Mouse (Mus musculus) MEL (cell line): ENCODE results near the gene Nutf2. TPM values are rescaled to one million over a fixed set of nuclear protein-coding genes. Genes with fewer than 3 reads are reported as not detected.

Experiments used
- DNase-seq: peaks from one replicate; pipeline ENCODE4 v3.0.0; 2011; ENCODE audit warnings: low read depth, low spot score
- H3K27ac ChIP-seq: 2 replicates; pipeline ENCODE4 v1.5.1; 2012; ENCODE audit warnings: low read depth, mild to moderate bottlenecking, control low read depth, low read length, moderate library complexity; ENCODE audit not compliant: control insufficient read depth
- H3K27me3 ChIP-seq, 2 experiments: fragments of 150-350 bp in 1 of 2; sonication (generic) in 1 of 2; 2 replicates each; pipeline ENCODE4 v1.6.1; 2012; ENCODE audit warnings: low read length in 2 of 2, mild to moderate bottlenecking in 2 of 2, improper control_type of control experiment in 1 of 2, moderate library complexity in 1 of 2; ENCODE audit not compliant: insufficient read depth in 2 of 2, control insufficient read depth in 1 of 2
- H3K36me3 ChIP-seq, 2 experiments: 2 replicates each; pipeline ENCODE4 v1.6.1; 2012 to 2014; ENCODE audit warnings: low read length in 2 of 2, improper control_type of control experiment in 1 of 2, inconsistent platforms in 1 of 2, mild to moderate bottlenecking in 1 of 2; ENCODE audit not compliant: insufficient read depth in 2 of 2, control insufficient read depth in 1 of 2
- H3K4me1 ChIP-seq, 2 experiments: fragments of 150-350 bp in 1 of 2; sonication (generic) in 1 of 2; 2 replicates each; pipeline ENCODE4 v1.6.1; 2012; ENCODE audit warnings: low read length in 2 of 2, improper control_type of control experiment in 1 of 2, mild to moderate bottlenecking in 1 of 2; ENCODE audit not compliant: insufficient read depth in 2 of 2, control insufficient read depth in 1 of 2
- H3K4me3 ChIP-seq, 2 experiments: fragments of 150-350 bp in 1 of 2; sonication (generic) in 1 of 2; 2 replicates each; pipeline ENCODE4 v1.5.1; 2012; ENCODE audit warnings: low read depth in 2 of 2, low read length in 2 of 2, mild to moderate bottlenecking in 2 of 2, moderate library complexity in 2 of 2, control low read depth in 1 of 2, improper control_type of control experiment in 1 of 2; ENCODE audit not compliant: control insufficient read depth in 1 of 2, insufficient read depth in 1 of 2
- H3K79me2 ChIP-seq: 2 replicates; pipeline ENCODE4 v1.6.1; 2012; ENCODE audit warnings: mild to moderate bottlenecking, low read length, moderate library complexity; ENCODE audit not compliant: control insufficient read depth, poor library complexity, insufficient read depth
- H3K9ac ChIP-seq: 2 replicates; pipeline ENCODE4 v1.6.1; 2012; ENCODE audit warnings: low read depth, mild to moderate bottlenecking, control low read depth, low read length, moderate library complexity; ENCODE audit not compliant: control insufficient read depth, poor library complexity, severe bottlenecking
- H3K9me3 ChIP-seq: fragments of 150-350 bp; sonication (generic); replicated peaks from 2 replicates; pipeline ENCODE4 v1.6.1; 2012; ENCODE audit warnings: mild to moderate bottlenecking, low read length, improper control_type of control experiment, moderate library complexity; ENCODE audit not compliant: insufficient read depth
- BHLHE40 ChIP-seq: IDR thresholded peaks from 2 replicates; pipeline ENCODE4 v1.6.1; 2012; ENCODE audit warnings: low read depth, mild to moderate bottlenecking, inconsistent platforms, low read length, improper control_type of control experiment, borderline replicate concordance
- CHD2 ChIP-seq: IDR thresholded peaks from 2 replicates; pipeline ENCODE4 v1.6.1; 2011; ENCODE audit warnings: low read length, improper control_type of control experiment
- ETS1 ChIP-seq: IDR thresholded peaks from 2 replicates; pipeline ENCODE4 v1.6.1; 2012; ENCODE audit warnings: low read depth, mild to moderate bottlenecking, inconsistent platforms, low read length, improper control_type of control experiment, moderate library complexity
- HCFC1 ChIP-seq: IDR thresholded peaks from 2 replicates; pipeline ENCODE4 v1.6.1; 2012; ENCODE audit warnings: low read depth, mild to moderate bottlenecking, inconsistent platforms, low read length, improper control_type of control experiment, moderate library complexity
- JUND ChIP-seq: IDR thresholded peaks from 2 replicates; pipeline ENCODE4 v1.6.1; 2011; ENCODE audit warnings: low read depth, mild to moderate bottlenecking, improper control_type of control experiment, low read length
- KAT2A ChIP-seq: conservative IDR thresholded peaks from 2 replicates; pipeline ENCODE4 v1.6.1; 2012; ENCODE audit warnings: low read depth, low read length, improper control_type of control experiment, inconsistent platforms
- MAFK ChIP-seq: IDR thresholded peaks from 2 replicates; pipeline ENCODE4 v1.6.1; 2011; ENCODE audit warnings: low read depth, mild to moderate bottlenecking, low read length, improper control_type of control experiment, borderline replicate concordance
- MAZ ChIP-seq: IDR thresholded peaks from 2 replicates; pipeline ENCODE4 v1.6.1; 2012; ENCODE audit warnings: low read depth, mild to moderate bottlenecking, inconsistent platforms, low read length, improper control_type of control experiment
- MXI1 ChIP-seq: IDR thresholded peaks from 2 replicates; pipeline ENCODE4 v1.6.1; 2011; ENCODE audit warnings: mild to moderate bottlenecking, low read depth, low read length, improper control_type of control experiment
- MYB ChIP-seq: IDR thresholded peaks from 2 replicates; pipeline ENCODE4 v1.6.1; 2011; ENCODE audit warnings: mild to moderate bottlenecking, low read depth, low read length, improper control_type of control experiment
- NRF1 ChIP-seq: IDR thresholded peaks from 2 replicates; pipeline ENCODE4 v1.6.1; 2014; ENCODE audit warnings: low read depth, mild to moderate bottlenecking, inconsistent platforms, low read length, improper control_type of control experiment, moderate library complexity; ENCODE audit not compliant: poor library complexity, insufficient read depth, severe bottlenecking
- RAD21 ChIP-seq: IDR thresholded peaks from 2 replicates; pipeline ENCODE4 v1.6.1; 2011; ENCODE audit warnings: mild to moderate bottlenecking, low read depth, low read length, improper control_type of control experiment
- RCOR1 ChIP-seq: IDR thresholded peaks from 2 replicates; pipeline ENCODE4 v1.6.1; 2012; ENCODE audit warnings: low read depth, mild to moderate bottlenecking, inconsistent platforms, low read length, improper control_type of control experiment
- TAL1 ChIP-seq: IDR thresholded peaks from 2 replicates; pipeline ENCODE4 v1.6.1; 2012; ENCODE audit warnings: mild to moderate bottlenecking, inconsistent platforms, low read length, moderate library complexity, mixed read lengths
- UBTF ChIP-seq: IDR thresholded peaks from 2 replicates; pipeline ENCODE4 v1.6.1; 2012; ENCODE audit warnings: low read depth, mild to moderate bottlenecking, inconsistent platforms, low read length, improper control_type of control experiment, moderate library complexity, borderline replicate concordance; ENCODE audit not compliant: insufficient read depth
- USF1 ChIP-seq: IDR thresholded peaks from 2 replicates; pipeline ENCODE4 v1.6.1; 2014; ENCODE audit warnings: low read depth, mild to moderate bottlenecking, inconsistent platforms, low read length, improper control_type of control experiment, moderate library complexity
- ZC3H11A ChIP-seq: IDR thresholded peaks from 2 replicates; pipeline ENCODE4 v1.6.1; 2012; ENCODE audit warnings: low read depth, mild to moderate bottlenecking, inconsistent platforms, low read length, improper control_type of control experiment
- ZKSCAN1 ChIP-seq: IDR thresholded peaks from 2 replicates; pipeline ENCODE4 v1.6.1; 2012; ENCODE audit warnings: low read depth, mild to moderate bottlenecking, inconsistent platforms, low read length, improper control_type of control experiment, moderate library complexity
- ZMIZ1 ChIP-seq: IDR thresholded peaks from 2 replicates; pipeline ENCODE4 v1.6.1; 2012; ENCODE audit warnings: low read depth, mild to moderate bottlenecking, inconsistent platforms, low read length, improper control_type of control experiment, moderate library complexity
- ZNF384 ChIP-seq: IDR thresholded peaks from 2 replicates; pipeline ENCODE4 v1.6.1; 2012; ENCODE audit warnings: low read depth, mild to moderate bottlenecking, inconsistent platforms, low read length, improper control_type of control experiment
- polyA plus RNA-seq, 2 experiments: library from polyadenylated mRNA; stranded (reverse) in 1 of 2; unstranded in 1 of 2; fragments of >175 nt in 1 of 2; fragments of >200 nt in 1 of 2; gene quantifications; 2 replicates each; pipeline versions ENCODE4 v1.2.1 to v1.2.4; 2012; ENCODE audit warnings: low replicate concordance in 2 of 2, low read depth in 1 of 2; ENCODE audit not compliant: insufficient read length in 2 of 2, insufficient read depth in 1 of 2, missing spikeins in 1 of 2
- total RNA-seq: library from RNA; depleted of rRNA; stranded (reverse); fragments of 300-350 nt; gene quantifications from 2 replicates; pipeline ENCODE4 v1.2.3, GENCODE M21; 2012; rRNA removed

The Nutf2 gene
- total and polyA plus RNA-seq, 3 experiments: 28.0 to 167 TPM; not detected in 1

- Histone ChIP-seq H3K9ac (no peak overlapping the region), H3K4me1 (peaks cover 0 to 5% of the 10 kb centered on the region in 2 experiments; a peak in 2 of 4 replicates), H3K27ac (no peak overlapping the region), H3K4me3 (no peak overlapping the region), H3K27me3 (no peaks in the 10 kb centered on the region), H3K36me3 (peaks cover 0 to 1% of the 10 kb centered on the region in 2 experiments; a peak in 2 of 4 replicates), H3K9me3 (no peaks in the 10 kb centered on the region), H3K79me2 (no peaks in the 10 kb centered on the region)
- TF ChIP-seq USF1: no peak
- no peak for TF ChIP-seq CHD2
- TF ChIP-seq MXI1: no peak
- no peak for TF ChIP-seq MAFK
- no peak for TF ChIP-seq RCOR1
- no peak for TF ChIP-seq ZC3H11A
- TF ChIP-seq TAL1: no peak
- TF ChIP-seq UBTF: no peak
- no peak for TF ChIP-seq ZNF384
- no peak for TF ChIP-seq ETS1
- no peak for DNase-seq
Observed at GRCm38 (mm10) chr8:105919390-105919789, 59.0 kb downstream of the Nutf2 start.

GRCm38 (mm10) chr8:105925123-105925522 lies 64.7 kb downstream of the Nutf2 start:
- Histone ChIP-seq H3K4me1 (no peaks in the 10 kb centered on the region; a peak in 1 of 4 replicates), H3K27ac (no peak overlapping the region), H3K79me2 (no peaks in the 10 kb centered on the region), H3K27me3 (no peaks in the 10 kb centered on the region), H3K9ac (no peak overlapping the region), H3K4me3 (no peak overlapping the region), H3K36me3 (peaks cover 0 to 2% of the 10 kb centered on the region in 2 experiments; a peak in 2 of 4 replicates), H3K9me3 (no peaks in the 10 kb centered on the region)
- DNase-seq: no peak
- TF ChIP-seq JUND (no peak), MAZ (no peak), USF1 (no peak), ZMIZ1 (no peak), HCFC1 (no peak), MYB (no peak), ETS1 (no peak), KAT2A (no peak), RAD21 (no peak), ZKSCAN1 (no peak), BHLHE40 (no peak), NRF1 (no peak)

Other genes starting within 250 kb of the Nutf2 start
- gene Ctcf, start 224.0 kb upstream of the Nutf2 start, total RNA-seq: 36.4 and 40.7 TPM in 2 replicates
- gene Ctcf, start 224.0 kb upstream of the Nutf2 start, polyA plus RNA-seq: 100 to 1,000 TPM in 1 of 2 experiments, 10 to 100 TPM in 1; 87.1 to 670 TPM
- not detected in 2 replicates for gene Agrp, start 223.2 kb upstream of the Nutf2 start, total RNA-seq
- under 1 TPM in 1 of 2 experiments, not detected in 1; 0.63 TPM for gene Agrp, start 223.2 kb upstream of the Nutf2 start, polyA plus RNA-seq
- gene Carmil2, start 174.3 kb upstream of the Nutf2 start, total RNA-seq: 7.9 and 9.5 TPM in 2 replicates
- gene Carmil2, start 174.3 kb upstream of the Nutf2 start, polyA plus RNA-seq: 10 to 100 TPM in 1 of 2 experiments, not detected in 1; 62.7 TPM
- gene Acd, start 159.5 kb upstream of the Nutf2 start, total RNA-seq: 7.5 and 9.3 TPM in 2 replicates
- gene Acd, start 159.5 kb upstream of the Nutf2 start, polyA plus RNA-seq: 10 to 100 TPM in 1 of 2 experiments, not detected in 1; 53.9 TPM
- gene Pard6a, start 159.4 kb upstream of the Nutf2 start, total RNA-seq: 12.3 and 13.7 TPM in 2 replicates
- gene Pard6a, start 159.4 kb upstream of the Nutf2 start, polyA plus RNA-seq: 10 to 100 TPM in 1 of 2 experiments, not detected in 1; 20.5 TPM
- 0.13 and 0.23 TPM in 2 replicates for gene 4933405L10Rik, start 152.9 kb upstream of the Nutf2 start, total RNA-seq
- gene 4933405L10Rik, start 152.9 kb upstream of the Nutf2 start, polyA plus RNA-seq: under 1 TPM in 1 of 2 experiments, not detected in 1; 0.42 TPM
- gene Enkd1, start 152.4 kb upstream of the Nutf2 start, total RNA-seq: 22.0 TPM in 2 replicates
- 10 to 100 TPM in 1 of 2 experiments, not detected in 1; 42.6 TPM for gene Enkd1, start 152.4 kb upstream of the Nutf2 start, polyA plus RNA-seq
- gene Gfod2, start 101.9 kb upstream of the Nutf2 start, total RNA-seq: 7.0 and 8.3 TPM in 2 replicates
- 1 to 10 TPM in 1 of 2 experiments, not detected in 1; 7.0 TPM for gene Gfod2, start 101.9 kb upstream of the Nutf2 start, polyA plus RNA-seq
- gene Ranbp10, start 33.2 kb upstream of the Nutf2 start, total RNA-seq: 7.4 and 7.7 TPM in 2 replicates
- gene Ranbp10, start 33.2 kb upstream of the Nutf2 start, polyA plus RNA-seq: 10 to 100 TPM in 1 of 2 experiments, not detected in 1; 22.1 TPM
- not detected in 2 replicates for gene Tsnaxip1, start 32.8 kb upstream of the Nutf2 start, total RNA-seq
- under 1 TPM in 1 of 2 experiments, not detected in 1; 0.10 TPM for gene Tsnaxip1, start 32.8 kb upstream of the Nutf2 start, polyA plus RNA-seq
- 14.2 and 15.7 TPM in 2 replicates for gene Cenpt, start 7.3 kb upstream of the Nutf2 start, total RNA-seq
- gene Cenpt, start 7.3 kb upstream of the Nutf2 start, polyA plus RNA-seq: 10 to 100 TPM in 1 of 2 experiments, not detected in 1; 26.5 TPM
- 41.9 and 48.8 TPM in 2 replicates for gene Thap11, start 5.4 kb upstream of the Nutf2 start, total RNA-seq
- 10 to 100 TPM in 1 of 2 experiments, not detected in 1; 51.4 TPM for gene Thap11, start 5.4 kb upstream of the Nutf2 start, polyA plus RNA-seq
- 44.5 and 46.1 TPM in 2 replicates for gene Edc4, start 20.3 kb downstream of the Nutf2 start, total RNA-seq
- gene Edc4, start 20.3 kb downstream of the Nutf2 start, polyA plus RNA-seq: 10 to 100 TPM in 1 of 2 experiments, not detected in 1; 72.1 TPM
- gene Nrn1l, start 33.0 kb downstream of the Nutf2 start, total RNA-seq: not detected in 2 replicates
- under 1 TPM in 1 of 2 experiments, not detected in 1; 0.39 TPM for gene Nrn1l, start 33.0 kb downstream of the Nutf2 start, polyA plus RNA-seq
- 11.5 and 12.9 TPM in 2 replicates for gene Pskh1, start 39.9 kb downstream of the Nutf2 start, total RNA-seq
- gene Pskh1, start 39.9 kb downstream of the Nutf2 start, polyA plus RNA-seq: 10 to 100 TPM in 1 of 2 experiments, not detected in 1; 26.2 TPM
- 0.69 and 1.5 TPM in 2 replicates for gene Ctrl, start 73.3 kb downstream of the Nutf2 start, total RNA-seq
- gene Ctrl, start 73.3 kb downstream of the Nutf2 start, polyA plus RNA-seq: 1 to 10 TPM in 1 of 2 experiments, not detected in 1; 3.0 TPM
- 228 and 275 TPM in 2 replicates for gene Psmb10, start 77.9 kb downstream of the Nutf2 start, total RNA-seq
- gene Psmb10, start 77.9 kb downstream of the Nutf2 start, polyA plus RNA-seq: 100 to 1,000 TPM in 1 of 2 experiments, not detected in 1; 193 TPM
- 0.78 and 1.1 TPM in 2 replicates for gene Lcat, start 82.8 kb downstream of the Nutf2 start, total RNA-seq
- gene Lcat, start 82.8 kb downstream of the Nutf2 start, polyA plus RNA-seq: 1 to 10 TPM in 1 of 2 experiments, not detected in 1; 2.5 TPM
- gene Slc12a4, start 105.5 kb downstream of the Nutf2 start, total RNA-seq: 22.2 and 25.6 TPM in 2 replicates
- 10 to 100 TPM in 1 of 2 experiments, not detected in 1; 32.3 TPM for gene Slc12a4, start 105.5 kb downstream of the Nutf2 start, polyA plus RNA-seq
- gene Dpep3, start 118.8 kb downstream of the Nutf2 start, total RNA-seq: not detected in 2 replicates
- gene Dpep3, start 118.8 kb downstream of the Nutf2 start, polyA plus RNA-seq: under 1 TPM in 1 of 2 experiments, not detected in 1; 0.11 TPM
- gene Dus2, start 130.8 kb downstream of the Nutf2 start, total RNA-seq: 8.6 and 9.2 TPM in 2 replicates
- 10 to 100 TPM in 1 of 2 experiments, not detected in 1; 11.9 TPM for gene Dus2, start 130.8 kb downstream of the Nutf2 start, polyA plus RNA-seq
- gene Dpep2nb, start 145.4 kb downstream of the Nutf2 start, total RNA-seq: not detected in 2 replicates
- under 1 TPM in 1 of 2 experiments, not detected in 1; 0.14 TPM for gene Dpep2nb, start 145.4 kb downstream of the Nutf2 start, polyA plus RNA-seq
- 23.4 and 29.9 TPM in 2 replicates for gene Ddx28, start 151.3 kb downstream of the Nutf2 start, total RNA-seq
- gene Ddx28, start 151.3 kb downstream of the Nutf2 start, polyA plus RNA-seq: 10 to 100 TPM in 1 of 2 experiments, not detected in 1; 21.8 TPM
- gene Nfatc3, start 198.3 kb downstream of the Nutf2 start, total RNA-seq: 14.4 and 16.9 TPM in 2 replicates
- gene Nfatc3, start 198.3 kb downstream of the Nutf2 start, polyA plus RNA-seq: 10 to 100 TPM; 50.2 to 59.3 TPM